Mouse (Mus musculus) frontal cortex, adult 2 months (tissue): ENCODE measurements around the gene Rapgef4. TPM values are rescaled to one million over a fixed set of nuclear protein-coding genes. Genes with fewer than 3 reads are reported as not detected.
A peak's percentile ranks its signal among the peaks of the same experiment; 100 is the strongest.

Experiments used
- DNase-seq, 2 experiments: peaks; one replicate each; pipeline ENCODE4 v3.0.0; 2022; ENCODE audit warnings: low spot score in 1 of 2; ENCODE audit errors: extremely low spot score in 1 of 2
- polyA plus RNA-seq: library from polyadenylated mRNA; depleted of rRNA; stranded (reverse); fragments of >200 nt; gene quantifications from 2 replicates; pipeline ENCODE4 v1.2.3, GENCODE M21; 2012

The Rapgef4 gene
- polyA plus RNA-seq, 1 experiment, result 366 TPM

- DNase-seq, result no peak
Observed at GRCm38 (mm10) chr2:71981896-71982295, 856 bp downstream of the Rapgef4 start.

- no peak for DNase-seq
Observed at GRCm38 (mm10) chr2:71982868-71983597, 2.0 kb downstream of the Rapgef4 start.

DNA sequence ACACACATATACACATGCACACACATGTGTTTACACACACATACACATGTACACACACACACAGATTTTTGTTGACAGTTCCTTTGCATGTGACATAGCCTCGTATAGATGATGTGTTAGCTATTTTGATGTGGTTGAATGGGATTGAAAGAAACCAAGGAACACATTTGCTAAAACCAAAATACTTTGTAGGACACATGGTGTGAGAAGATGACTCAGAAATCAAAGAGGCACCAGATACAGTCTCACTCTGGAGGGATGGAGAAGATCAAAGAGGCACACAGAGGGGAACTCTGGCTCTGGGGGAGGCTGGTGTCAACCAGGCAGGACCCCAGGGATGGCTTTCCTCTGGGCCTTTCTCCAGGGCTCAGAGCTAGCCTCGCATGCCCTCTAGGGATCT lies 4.7 kb downstream of the Rapgef4 start:
- no peak for DNase-seq

- DNase-seq, result no peak
Observed at GRCm38 (mm10) chr2:71986276-71986848, 5.3 kb downstream of the Rapgef4 start.

DNA sequence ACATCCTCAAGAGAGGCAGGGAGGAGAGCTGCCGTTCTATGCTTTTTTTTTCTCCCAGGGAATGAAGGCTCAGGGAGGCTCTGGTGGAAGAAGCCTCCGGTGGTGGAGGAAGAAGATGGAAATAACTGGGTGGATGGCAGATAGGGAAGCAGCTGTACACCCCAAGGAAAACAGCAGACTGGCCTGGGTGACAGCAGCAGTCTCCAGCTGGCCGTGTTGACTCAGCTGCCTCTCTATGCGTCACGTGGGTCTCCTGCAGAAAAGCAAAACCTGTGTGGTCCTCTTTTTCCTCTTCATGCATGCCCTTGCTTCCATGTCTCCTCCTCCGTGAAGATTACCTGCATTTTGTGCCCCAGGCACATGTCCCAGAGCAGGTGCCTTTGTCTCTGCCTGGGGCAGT lies 7.5 kb downstream of the Rapgef4 start:
- peak; percentile 45 to 70 for DNase-seq

DNA sequence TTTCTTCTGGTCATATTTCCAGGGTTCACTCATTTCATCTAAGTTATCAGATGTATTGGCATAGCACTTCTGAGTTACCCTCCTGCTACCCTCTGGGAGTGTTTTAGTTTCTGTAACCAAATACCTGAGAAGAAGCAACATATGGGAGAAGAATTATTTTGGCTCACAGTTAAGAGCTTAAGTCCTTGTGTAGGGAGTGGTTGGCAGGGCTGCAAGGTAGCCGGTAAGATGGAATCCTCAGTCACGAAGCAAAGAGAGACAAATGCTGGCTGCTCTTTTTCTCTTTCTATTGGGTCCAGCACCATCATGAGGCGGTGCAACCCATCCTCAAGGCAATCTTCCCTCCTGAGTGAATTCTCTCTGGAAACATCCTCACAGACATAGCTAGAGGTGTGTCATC lies 11.1 kb downstream of the Rapgef4 start:
- no peak for DNase-seq

- DNase-seq, result peak in 1 of 2 experiments; percentile 59
Observed at GRCm38 (mm10) chr2:71993729-71994423, 12.8 kb downstream of the Rapgef4 start.

DNA sequence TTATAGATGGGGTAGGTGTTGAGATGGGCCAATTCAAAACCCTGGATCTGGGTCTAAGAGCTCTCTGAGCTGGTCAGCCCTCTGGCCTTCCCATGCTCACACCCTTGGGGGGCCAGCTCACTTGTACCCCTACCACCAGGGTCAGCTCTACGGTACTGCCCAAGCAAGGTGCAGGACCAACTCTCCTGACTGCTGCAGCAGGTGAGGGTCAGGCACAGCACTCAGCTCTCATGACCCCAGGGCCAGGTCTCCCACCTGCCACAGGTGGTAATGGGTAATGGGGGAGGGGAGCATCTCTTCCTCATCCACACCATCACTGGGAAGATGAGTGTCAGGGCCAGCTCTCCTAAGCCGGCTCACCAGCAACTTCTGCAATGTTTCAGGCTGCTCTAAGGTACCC lies 17.5 kb downstream of the Rapgef4 start:
- DNase-seq, result no peak

- no peak for DNase-seq
Observed at GRCm38 (mm10) chr2:72000102-72000501, 19.1 kb downstream of the Rapgef4 start.

DNA sequence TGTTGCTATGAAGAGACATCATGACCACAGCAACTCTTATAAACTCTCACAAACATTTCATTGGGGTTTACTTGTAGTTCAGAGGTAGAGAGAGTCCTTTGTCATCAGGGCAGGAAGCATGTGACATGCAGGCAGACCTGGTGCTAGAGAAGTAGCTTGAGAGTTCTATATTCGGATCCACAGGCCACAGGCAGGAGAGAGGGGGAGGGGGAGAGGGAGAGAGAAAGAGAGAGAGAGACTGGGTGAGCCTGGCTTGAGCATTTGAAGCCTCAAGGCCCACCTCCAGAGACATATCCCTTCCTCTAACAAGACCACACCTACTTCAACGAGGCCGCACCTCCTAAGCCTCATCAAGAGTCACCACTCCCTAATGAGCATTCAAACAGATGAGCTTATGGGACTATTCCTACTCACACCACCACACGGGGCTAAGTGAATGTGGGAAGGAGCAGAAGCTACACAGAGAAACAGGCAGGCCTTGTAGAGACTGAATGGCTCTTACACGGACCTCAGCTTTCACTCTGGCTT lies 21.9 kb downstream of the Rapgef4 start:
- DNase-seq, result no peak

GRCm38 (mm10) chr2:72003756-72004525 lies 22.9 kb downstream of the Rapgef4 start:
- no peak for DNase-seq

- DNase-seq, result no peak
Observed at GRCm38 (mm10) chr2:72005051-72005450, 24.0 kb downstream of the Rapgef4 start.

DNA sequence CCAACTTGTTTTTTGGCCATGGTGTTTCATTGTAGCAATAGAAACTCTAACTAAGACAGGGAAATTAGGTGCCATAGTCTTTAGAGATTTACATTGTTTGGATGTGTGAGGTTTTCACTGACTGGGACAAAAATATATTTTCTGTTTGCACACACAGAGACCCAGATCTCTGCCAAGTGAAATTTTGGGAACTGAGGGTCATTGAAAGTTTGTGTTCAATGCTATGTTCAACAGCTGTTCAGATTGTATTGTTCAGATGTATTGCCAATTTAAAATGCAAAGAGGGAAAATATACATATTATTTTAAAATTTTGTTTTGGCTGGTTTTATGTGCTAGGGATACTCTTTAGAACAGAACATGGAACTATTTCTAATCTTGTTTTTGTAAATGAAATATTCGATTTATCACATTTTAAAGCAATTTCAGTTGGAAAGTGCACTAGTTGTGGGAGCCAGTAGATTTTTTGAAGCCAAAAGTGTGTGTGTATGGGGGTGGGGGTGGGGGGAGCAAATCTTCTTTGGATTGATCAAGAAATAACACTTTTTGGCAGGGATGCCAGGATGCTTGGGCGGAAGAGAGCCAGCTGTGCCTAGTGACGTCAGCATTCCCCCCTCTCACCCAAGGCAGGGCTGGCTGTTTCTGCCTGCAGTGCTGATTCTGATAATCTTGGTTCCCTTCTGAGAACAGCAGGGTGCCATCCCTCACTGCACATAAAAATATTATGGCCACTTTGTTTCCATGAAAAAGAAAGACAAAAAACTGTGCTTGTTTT lies 28.6 kb downstream of the Rapgef4 start:
- DNase-seq, result peak; percentile 57 to 80

GRCm38 (mm10) chr2:72015366-72015765 lies 34.3 kb downstream of the Rapgef4 start:
- DNase-seq, result no peak

DNA sequence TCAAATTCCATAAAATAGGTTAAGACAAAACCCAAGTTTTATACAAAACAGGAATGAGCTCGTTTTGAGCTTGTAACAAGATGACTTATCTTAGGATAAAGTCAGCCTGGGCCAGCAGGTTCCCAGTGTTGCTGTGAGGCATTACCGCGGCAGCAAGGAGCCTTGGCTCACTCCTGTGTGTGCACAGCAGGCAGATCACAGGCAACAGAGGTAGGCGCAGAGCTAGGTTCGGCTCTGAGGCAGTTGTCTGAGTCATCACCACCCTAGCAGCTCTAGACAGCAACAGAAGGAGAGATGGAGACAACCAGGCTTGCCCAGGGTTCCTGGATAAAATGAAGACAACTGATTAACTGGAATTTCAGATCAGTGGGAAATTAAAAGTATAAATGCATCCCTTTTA lies 35.0 kb downstream of the Rapgef4 start:
- DNase-seq, result peak; percentile 57 to 78

GRCm38 (mm10) chr2:72017168-72017567 lies 36.1 kb downstream of the Rapgef4 start:
- no peak for DNase-seq

DNA sequence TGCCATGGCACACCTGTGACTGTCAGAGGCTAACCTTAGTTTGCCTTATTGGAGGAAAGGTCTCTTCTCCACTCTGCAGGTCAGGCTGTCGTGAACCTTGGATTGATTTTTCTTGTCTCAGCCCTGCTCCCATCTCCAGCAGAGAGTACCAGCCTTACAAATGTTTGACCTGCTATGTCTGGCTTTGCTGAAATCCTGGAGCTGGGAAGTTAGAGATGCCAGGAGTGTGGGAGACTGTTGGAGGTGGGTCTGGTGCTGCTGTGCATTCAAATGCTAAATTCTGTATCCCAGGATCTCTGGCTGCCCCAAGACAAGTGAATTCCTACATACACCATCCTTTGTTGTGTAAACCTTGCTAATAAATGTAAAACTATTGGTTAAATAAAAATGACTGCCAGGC lies 37.7 kb downstream of the Rapgef4 start:
- no peak for DNase-seq

- no peak for DNase-seq
Observed at GRCm38 (mm10) chr2:72020755-72021154, 39.7 kb downstream of the Rapgef4 start.

- DNase-seq, result no peak
Observed at GRCm38 (mm10) chr2:72021440-72021839, 40.4 kb downstream of the Rapgef4 start.

GRCm38 (mm10) chr2:72021845-72022244 lies 40.8 kb downstream of the Rapgef4 start:
- peak in 1 of 2 experiments; percentile 34 for DNase-seq
